Mouse (Mus musculus) cerebellum, adult 8-10 months (tissue): ENCODE measurements around the gene 9330161L09Rik.
"Not testable (repeated sequence)": the region's sequence is repeated elsewhere in the genome, so short reads cannot be mapped to it uniquely, and the experiment has no call there.

ENCODE experiments used
- DNase-seq: peaks from one replicate; pipeline ENCODE4 v3.0.0; 2022

9330161L09Rik gene

GRCm38 (mm10) chr12:103407720-103408119 is at the start of gene 9330161L09Rik:
Gene 9330161L09Rik, minus strand, starts transcription at chr12:103407820.
- DNase-seq: no peak

GRCm38 (mm10) chr12:103457140-103457539 is 49.5 kb upstream of the 9330161L09Rik start, which contains the start of gene Ifi27l2b:
Gene Ifi27l2b, minus strand, starts transcription at chr12:103457223.
- no peak for DNase-seq

- not testable (repeated sequence) for DNase-seq
Observed at GRCm38 (mm10) chr12:103456727-103457126, 49.1 kb upstream of the 9330161L09Rik start.

- DNase-seq: no peak
Observed at GRCm38 (mm10) chr12:103453361-103453760, 45.7 kb upstream of the 9330161L09Rik start.

GRCm38 (mm10) chr12:103445060-103445459 is 37.4 kb upstream of the 9330161L09Rik start:
- DNase-seq: no peak

GRCm38 (mm10) chr12:103444261-103444660 is 36.6 kb upstream of the 9330161L09Rik start:
- DNase-seq: not testable (repeated sequence)

GRCm38 (mm10) chr12:103443524-103443923 is 35.9 kb upstream of the 9330161L09Rik start, which contains the start of gene Ifi27l2a:
Gene Ifi27l2a, minus strand, starts transcription at chr12:103443680.
- DNase-seq: no peak

- no peak for DNase-seq
Observed at GRCm38 (mm10) chr12:103437601-103438000, 30.0 kb upstream of the 9330161L09Rik start.

GRCm38 (mm10) chr12:103434861-103435260 is 27.2 kb upstream of the 9330161L09Rik start:
- no peak for DNase-seq

- no peak for DNase-seq
Observed at GRCm38 (mm10) chr12:103433986-103434731, 26.5 kb upstream of the 9330161L09Rik start, which contains the start of gene Ifi27. Gene Ifi27, plus strand, starts transcription at chr12:103434211.

- no peak for DNase-seq
Observed at GRCm38 (mm10) chr12:103433430-103433829, 25.8 kb upstream of the 9330161L09Rik start.

- DNase-seq: no peak
Observed at GRCm38 (mm10) chr12:103426710-103427109, 19.1 kb upstream of the 9330161L09Rik start.

GRCm38 (mm10) chr12:103425729-103426470 is 18.3 kb upstream of the 9330161L09Rik start, which contains the start of gene Ddx24:
Gene Ddx24, minus strand, starts transcription at chr12:103425830.
- DNase-seq: peak; percentile 97

- no peak for DNase-seq
Observed at GRCm38 (mm10) chr12:103425016-103425728, 17.6 kb upstream of the 9330161L09Rik start.

GRCm38 (mm10) chr12:103408144-103408543 is 524 bp upstream of the 9330161L09Rik start:
- no peak for DNase-seq

- DNase-seq: no peak
Observed at GRCm38 (mm10) chr12:103404131-103404530, 3.5 kb downstream of the 9330161L09Rik start.

GRCm38 (mm10) chr12:103396751-103397150 is 10.9 kb downstream of the 9330161L09Rik start:
- DNase-seq: no peak

GRCm38 (mm10) chr12:103395486-103396275 is 11.9 kb downstream of the 9330161L09Rik start:
- DNase-seq: no peak

GRCm38 (mm10) chr12:103393528-103393927 is 14.1 kb downstream of the 9330161L09Rik start:
- DNase-seq: no peak

GRCm38 (mm10) chr12:103391098-103391497 is 16.5 kb downstream of the 9330161L09Rik start:
- no peak for DNase-seq

- DNase-seq: no peak
Observed at GRCm38 (mm10) chr12:103389982-103390381, 17.6 kb downstream of the 9330161L09Rik start.

GRCm38 (mm10) chr12:103389348-103389727 is 18.3 kb downstream of the 9330161L09Rik start:
- DNase-seq: no peak
